Mouse (Mus musculus): ENCODE results near the gene AI182371.

GRCm38 (mm10) chr2:35138576-35138975 is 37.2 kb upstream of the AI182371 start:
- TF ChIP-seq CTCF (IDR thresholded peaks at IDR 0.05; ENCODE audit: insufficient read depth, low read depth, low read length) (no peak), POLR2A (IDR thresholded peaks at IDR 0.05; ENCODE audit: insufficient read depth, low read depth, low read length) (no peak)
